Mouse (Mus musculus) hindbrain, embryonic 11.5 days (tissue): ENCODE data around the gene Wfdc15b. TPM values are rescaled to one million over a fixed set of nuclear protein-coding genes. Genes with fewer than 3 reads are reported as not detected.
A peak's percentile ranks its signal among the peaks of the same experiment; 100 is the strongest.

Source experiments
- ATAC-seq: fragments of 200-750 bp; cut with Nextera tagmentation; 2 replicates; pipeline ENCODE4 v1.8.0; 2017; ENCODE audit warnings: mild to moderate bottlenecking, moderate TSS enrichment, moderate library complexity; ENCODE audit not compliant: low FRiP score
- DNase-seq: peaks from one replicate; pipeline ENCODE4 v3.0.0-alpha.2; 2015; ENCODE audit warnings: low spot score
- H3K27ac ChIP-seq: fragments of 300-500 bp; sonication (generic); 2 replicates; pipeline ENCODE4 v1.5.1; 2014; ENCODE audit warnings: mild to moderate bottlenecking, low read depth, low read length
- H3K27me3 ChIP-seq: fragments of 300-500 bp; sonication (generic); 2 replicates; pipeline ENCODE4 v1.6.1; 2014; ENCODE audit warnings: mild to moderate bottlenecking, low read length, moderate library complexity, mixed read lengths; ENCODE audit not compliant: control insufficient read depth, insufficient read depth
- H3K36me3 ChIP-seq: fragments of 300-500 bp; sonication (generic); 2 replicates; pipeline ENCODE4 v1.6.1; 2014; ENCODE audit warnings: mild to moderate bottlenecking, low read length, moderate library complexity, mixed read lengths; ENCODE audit not compliant: control insufficient read depth, insufficient read depth
- H3K4me1 ChIP-seq: fragments of 300-500 bp; sonication (generic); replicated peaks from 2 replicates; pipeline ENCODE4 v1.6.1; 2014; ENCODE audit warnings: low read length, mixed read lengths; ENCODE audit not compliant: control insufficient read depth, insufficient read depth
- H3K4me2 ChIP-seq: fragments of 300-500 bp; sonication (generic); replicated peaks from 2 replicates; pipeline ENCODE4 v1.6.1; 2014; ENCODE audit warnings: mild to moderate bottlenecking, low read depth, low read length
- H3K4me3 ChIP-seq: fragments of 300-500 bp; sonication (generic); 2 replicates; pipeline ENCODE4 v1.5.1; 2014; ENCODE audit warnings: low read depth, low read length
- H3K9ac ChIP-seq: fragments of 300-500 bp; sonication (generic); 2 replicates; pipeline ENCODE4 v1.6.1; 2014; ENCODE audit warnings: low read depth, low read length
- H3K9me3 ChIP-seq: fragments of 300-500 bp; sonication (generic); 2 replicates; pipeline ENCODE4 v1.6.1; 2016; ENCODE audit warnings: low read length; ENCODE audit not compliant: control insufficient read depth
- WGBS: fragments of 180-500 bp; shearing (Covaris S2); extraction: QIAGEN DNeasy Blood & Tissue Kit; methylation state at CpG from one replicate; pipeline ENCODE4 v1.1.7; 2014; 5-methylcytosine and 5-hydroxymethylcytosine counted together
- polyA plus RNA-seq: library from polyadenylated mRNA; unstranded; fragments of >200 nt; fragmentation: Nextera tagmentation; extraction: Ambion mirVana; gene quantifications from 2 replicates; pipeline ENCODE4 v1.2.1, GENCODE M21; 2014

Wfdc15b gene
- polyA plus RNA-seq, 1 experiment from 2014 or later = not detected

DNA sequence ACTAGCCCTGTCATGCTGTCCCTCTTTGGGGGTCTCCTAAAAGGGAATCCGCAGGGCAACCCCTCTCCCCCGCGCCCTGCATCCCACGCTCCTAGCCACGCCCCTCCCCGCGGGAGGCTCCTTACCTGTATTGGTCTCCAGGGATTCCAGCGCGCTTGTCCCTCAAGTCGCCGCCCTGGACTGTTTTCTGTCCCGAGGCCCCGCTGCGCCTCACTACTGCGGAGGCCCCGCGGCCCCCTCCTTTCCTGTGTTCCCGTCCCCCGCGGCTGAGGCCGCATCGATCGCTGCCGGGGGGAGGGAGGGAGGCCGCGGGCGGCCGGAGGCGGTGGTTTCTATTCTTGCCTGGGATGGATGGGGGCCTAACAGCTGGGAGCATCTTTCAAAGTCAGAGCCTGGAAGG is 50.6 kb downstream of the Wfdc15b start, which contains the start of gene Kcns1:
TSS of gene Kcns1 (minus strand) at position 212 of the 400 bp plus-strand sequence.
- Histone ChIP-seq H3K27ac (no peak within 1 kb of the TSS), H3K9ac (0 out of 2 replicates have a peak within 1 kb of the TSS, but pooled peaks have one; percentile 19), H3K27me3 (peaks cover 57% of the 10 kb centered on the region), H3K9me3 (no peaks in the 10 kb centered on the region), H3K36me3 (no peaks in the 10 kb centered on the region), H3K4me3 (peak within 1 kb of the TSS; percentile 28), H3K4me2 (peak within 1 kb of the TSS; percentile 63), H3K4me1 (peaks cover 12% of the 10 kb centered on the region)
- DNase-seq (no peak), ATAC-seq (no peak; the same call in 1 of the 2 replicates)
- WGBS = under 1% methylated on average over 21 of the region's 29 CpGs

DNA sequence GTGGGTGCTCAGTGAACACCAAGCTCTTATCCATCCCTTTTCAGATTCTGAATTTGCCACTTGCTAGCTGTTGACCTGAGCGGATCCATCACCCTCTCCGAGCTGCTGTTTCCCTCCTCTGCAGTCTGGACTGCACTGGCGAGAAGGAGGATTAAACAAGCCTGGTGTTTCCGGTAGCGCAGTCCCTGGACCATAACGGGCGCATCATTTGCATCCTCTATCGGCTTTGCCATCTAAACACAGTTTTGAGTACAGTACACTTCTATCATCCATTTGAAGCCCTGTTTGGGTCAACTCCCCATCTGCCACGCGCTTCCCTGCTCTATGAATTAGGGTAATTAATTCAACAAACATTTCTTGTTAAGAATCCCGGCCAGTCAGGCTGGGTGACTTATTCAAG is 51.1 kb downstream of the Wfdc15b start:
- DNase-seq = peak; percentile 30
- ATAC-seq = no peak
- Histone ChIP-seq H3K36me3 (no peaks in the 10 kb centered on the region), H3K27me3 (peaks cover 57% of the 10 kb centered on the region), H3K9ac (0 out of 2 replicates have a peak overlapping the region, but pooled peaks have one; percentile 19), H3K9me3 (no peaks in the 10 kb centered on the region), H3K27ac (no peak overlapping the region), H3K4me3 (peak overlapping the region; percentile 28), H3K4me2 (peak overlapping the region; percentile 63), H3K4me1 (peaks cover 12% of the 10 kb centered on the region)
- 5% methylated on average over 11 of the region's 11 CpGs for WGBS

DNA sequence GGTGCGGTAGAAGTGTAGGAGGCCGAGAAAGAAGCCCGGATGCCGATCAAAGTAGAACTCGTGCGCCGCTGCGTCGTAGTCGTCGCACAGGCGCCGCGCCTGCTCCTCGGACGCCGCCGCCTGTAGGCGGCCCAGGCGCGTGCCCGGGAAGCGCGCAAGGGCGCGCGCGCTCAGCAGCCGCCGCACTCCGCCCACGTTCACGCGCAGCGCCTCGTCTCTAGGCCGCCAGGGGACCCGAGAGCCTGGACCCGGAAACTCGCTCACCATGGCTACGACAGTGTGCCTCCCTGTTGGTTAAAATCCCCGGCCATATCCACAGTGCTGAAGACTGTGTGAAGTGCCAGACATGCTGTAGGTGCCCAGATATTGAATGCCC is 52.9 kb downstream of the Wfdc15b start:
- peak overlapping the region; percentile 45 for H3K4me2 ChIP-seq
- H3K36me3 ChIP-seq = no peaks in the 10 kb centered on the region
- H3K9ac ChIP-seq = no peak overlapping the region
- no peak for ATAC-seq
- WGBS = 13% methylated on average over 41 of the region's 42 CpGs
- peaks cover 57% of the 10 kb centered on the region for H3K27me3 ChIP-seq
- H3K27ac ChIP-seq = no peak overlapping the region
- no peak for DNase-seq
- no peaks in the 10 kb centered on the region for H3K9me3 ChIP-seq
- peak overlapping the region; percentile 22 for H3K4me3 ChIP-seq
- peaks cover 12% of the 10 kb centered on the region for H3K4me1 ChIP-seq

DNA sequence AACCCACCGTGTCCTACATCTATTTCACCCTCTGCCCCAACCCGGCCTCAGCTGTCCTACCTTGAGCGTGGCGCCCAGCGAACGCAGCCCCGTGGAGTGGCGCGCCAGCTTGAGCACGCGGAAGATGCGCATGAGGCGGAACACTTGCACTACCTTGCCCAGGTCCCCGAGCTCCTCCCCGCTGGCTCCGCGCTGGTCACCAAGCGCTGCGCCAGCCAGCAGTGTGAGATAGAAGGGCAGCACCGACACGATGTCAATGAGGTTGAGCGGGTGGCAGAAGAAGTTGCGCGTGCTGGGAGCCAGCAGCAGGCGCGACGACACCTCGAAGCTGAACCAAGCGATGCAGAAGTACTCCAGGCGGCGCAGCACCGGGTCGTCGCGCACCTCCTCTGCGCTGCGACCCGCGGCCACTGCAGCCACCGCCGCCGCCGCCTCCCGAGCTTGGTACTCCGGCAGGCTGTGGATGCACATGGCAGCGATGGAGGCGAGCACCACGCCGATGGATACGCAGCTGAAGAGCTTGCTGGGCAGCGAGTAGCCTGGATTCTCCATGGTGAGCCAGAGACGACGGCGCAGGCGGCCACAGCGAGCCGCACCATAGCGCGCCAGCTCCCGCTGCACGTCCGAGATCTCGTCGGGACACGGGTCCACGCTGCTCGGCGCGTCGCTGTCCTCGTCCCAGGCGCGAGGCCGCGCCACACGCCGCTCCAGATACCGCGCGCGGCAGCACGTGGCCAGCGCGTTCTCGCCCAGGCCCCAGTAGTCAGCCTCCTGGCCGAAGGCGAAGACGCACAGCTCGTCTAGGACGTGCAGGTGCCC is 53.5 kb downstream of the Wfdc15b start:
- Histone ChIP-seq H3K27ac (no peak overlapping the region), H3K36me3 (no peaks in the 10 kb centered on the region), H3K4me2 (peak overlapping the region; percentile 45), H3K9ac (no peak overlapping the region), H3K9me3 (no peaks in the 10 kb centered on the region), H3K4me3 (peak overlapping the region; percentile 22), H3K27me3 (peaks cover 57% of the 10 kb centered on the region), H3K4me1 (peaks cover 12% of the 10 kb centered on the region)
- 13% methylated on average over 80 of the region's 90 CpGs for WGBS
- DNase-seq (peak; percentile 55), ATAC-seq (no peak)

DNA sequence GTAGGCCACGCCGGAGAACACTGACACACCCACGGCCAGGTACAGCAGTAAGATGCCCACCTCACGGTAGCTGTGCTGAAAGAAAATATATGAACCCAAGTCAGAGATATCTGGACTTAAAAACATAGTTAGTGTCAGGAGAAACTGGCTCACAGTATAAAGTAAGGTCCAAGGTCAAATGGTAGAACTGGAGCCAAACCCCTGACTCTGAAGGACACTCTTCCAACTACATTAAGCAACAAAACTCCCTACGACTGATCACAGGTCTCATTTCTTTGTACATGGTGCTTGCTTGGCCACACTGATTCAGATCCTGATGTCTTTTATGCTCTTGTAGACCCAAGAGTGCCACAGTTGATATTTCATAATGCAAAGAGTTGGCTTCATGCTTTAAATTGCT is 56.5 kb downstream of the Wfdc15b start:
- Histone ChIP-seq H3K4me3 (no peak overlapping the region), H3K9me3 (no peaks in the 10 kb centered on the region), H3K36me3 (no peaks in the 10 kb centered on the region), H3K4me1 (peaks cover 6% of the 10 kb centered on the region), H3K27ac (no peak overlapping the region), H3K27me3 (peaks cover 37% of the 10 kb centered on the region), H3K4me2 (no peak overlapping the region), H3K9ac (no peak overlapping the region)
- no peak for ATAC-seq
- DNase-seq = no peak
- 91% methylated on average over 5 of the region's 5 CpGs for WGBS

Other genes starting within 250 kb of the Wfdc15b start
- 327 and 328 TPM in 2 replicates for gene Ywhab, start 226.7 kb downstream of the Wfdc15b start, polyA plus RNA-seq
- gene Pabpc1l, start 196.2 kb downstream of the Wfdc15b start, polyA plus RNA-seq = 0.62 and 1.2 TPM in 2 replicates
- gene Stk4, start 151.3 kb downstream of the Wfdc15b start, polyA plus RNA-seq = 32.7 and 41.1 TPM in 2 replicates
- gene Tomm34, start 150.5 kb downstream of the Wfdc15b start, polyA plus RNA-seq = 50.0 and 54.6 TPM in 2 replicates
- gene Kcns1, start 50.5 kb downstream of the Wfdc15b start, polyA plus RNA-seq = 0.28 TPM in 1 of 2 replicates, not detected in the other
- not detected in 2 replicates for gene Wfdc5, start 38.9 kb downstream of the Wfdc15b start, polyA plus RNA-seq
- gene Wfdc12, start 31.1 kb downstream of the Wfdc15b start, polyA plus RNA-seq = not detected in 2 replicates
- not detected in 2 replicates for gene Wfdc15a, start 21.5 kb downstream of the Wfdc15b start, polyA plus RNA-seq
- not detected in 2 replicates for gene Svs2, start 16.8 kb upstream of the Wfdc15b start, polyA plus RNA-seq
- gene Svs3b, start 35.0 kb upstream of the Wfdc15b start, polyA plus RNA-seq = not detected in 2 replicates
- not detected in 2 replicates for gene Svs4, start 56.8 kb upstream of the Wfdc15b start, polyA plus RNA-seq
- not detected in 2 replicates for gene Svs3a, start 67.6 kb upstream of the Wfdc15b start, polyA plus RNA-seq
- gene Svs6, start 95.1 kb upstream of the Wfdc15b start, polyA plus RNA-seq = not detected in 2 replicates
- gene Svs5, start 111.1 kb upstream of the Wfdc15b start, polyA plus RNA-seq = not detected in 2 replicates
- 0.43 and 0.46 TPM in 2 replicates for gene Slpi, start 167.4 kb upstream of the Wfdc15b start, polyA plus RNA-seq
- not detected in 2 replicates for gene Rbpjl, start 181.5 kb upstream of the Wfdc15b start, polyA plus RNA-seq
- 0.71 and 0.91 TPM in 2 replicates for gene Matn4, start 183.5 kb upstream of the Wfdc15b start, polyA plus RNA-seq
- gene Sdc4, start 222.2 kb upstream of the Wfdc15b start, polyA plus RNA-seq = 9.8 and 11.6 TPM in 2 replicates
- 71.3 and 72.2 TPM in 2 replicates for gene Sys1, start 235.3 kb upstream of the Wfdc15b start, polyA plus RNA-seq
- gene Gm20458, start 239.3 kb upstream of the Wfdc15b start, polyA plus RNA-seq = 4.8 and 5.4 TPM in 2 replicates